In genomic region chr7:68864322-68865031, GRCm38 (mm10) we compare ENCODE assay signal across 27 mouse cellular contexts.
DNase-seq lines count a peak whose midpoint lies in the region; ATAC-seq and TF ChIP-seq lines count a peak whose summit lies in the region.
"Had no signal": no experiment of that assay in that cellular context is flagged by ENCODE, and none has a peak within 500 bp of the region (broad histone marks: within the 10 kb centered on the region; RNA-seq: fewer than 3 reads in every experiment).

No protein-coding gene starts in this region.

- TF ChIP-seq CTCF in midbrain, postnatal 0 days (IDR thresholded peaks at IDR 0.05) = no peak

- no peaks in the 10 kb centered on the region for H3K36me3 ChIP-seq in limb, embryonic 11.5 days (ENCODE audit: control insufficient read depth, insufficient read depth, low read length)
- no peaks in the 10 kb centered on the region for H3K36me3 ChIP-seq in limb, embryonic 10.5 days
- H3K36me3 ChIP-seq in hindbrain, embryonic 15.5 days = no peaks in the 10 kb centered on the region
- H3K36me3 ChIP-seq in midbrain, postnatal 0 days (ENCODE audit: insufficient read depth, low read length) = no peaks in the 10 kb centered on the region
- H3K36me3 ChIP-seq: embryonic facial prominence, embryonic 15.5 days; heart, embryonic 13.5 days; intestine, embryonic 15.5 days; limb, embryonic 12.5 days; stomach, embryonic 15.5 days had no signal

- peak; percentile 28 for DNase-seq in limb, embryonic 11.5 days (ENCODE audit: low spot score)
- no peak for DNase-seq in limb, embryonic 10.5 days (ENCODE audit: low spot score)
- DNase-seq in forelimb bud, embryonic 11.5 days (ENCODE audit: low read depth, low spot score) = peak; percentile 26
- peak; percentile 26 for DNase-seq in midbrain, postnatal 0 days (ENCODE audit: low spot score)
- DNase-seq in testis, postnatal 14 days (ENCODE audit: low spot score) = no peak
- DNase-seq: adrenal gland, adult 8-10 months; cerebellum, adult 18-20 months; cerebellum, postnatal 25 days; gastrocnemius, postnatal 25 days; heart, adult 2 months; heart, postnatal 14 days; kidney, adult 9 months; kidney, postnatal 14 days; liver, postnatal 0 days; thymus, adult 2 months; thymus, postnatal 4 days had no signal

- no peak overlapping the region for H3K4me3 ChIP-seq in limb, embryonic 11.5 days (ENCODE audit: low read depth, low read length)
- H3K4me3 ChIP-seq in limb, embryonic 10.5 days = no peak overlapping the region
- no peak overlapping the region for H3K4me3 ChIP-seq in hindbrain, embryonic 15.5 days
- no peak overlapping the region for H3K4me3 ChIP-seq in midbrain, postnatal 0 days (ENCODE audit: low read depth, low read length)
- H3K4me3 ChIP-seq: embryonic facial prominence, embryonic 15.5 days; heart, adult 2 months; heart, embryonic 13.5 days; intestine, embryonic 15.5 days; limb, embryonic 12.5 days; stomach, embryonic 15.5 days had no signal

- no peak overlapping the region for H3K9ac ChIP-seq in limb, embryonic 11.5 days (ENCODE audit: low read length)
- no peak overlapping the region for H3K9ac ChIP-seq in hindbrain, embryonic 15.5 days
- no peak overlapping the region for H3K9ac ChIP-seq in midbrain, postnatal 0 days (replicated peaks; ENCODE audit: low read length, poor library complexity, severe bottlenecking)
- H3K9ac ChIP-seq: embryonic facial prominence, embryonic 15.5 days; heart, embryonic 13.5 days; intestine, embryonic 15.5 days; limb, embryonic 12.5 days; liver, postnatal 0 days; stomach, embryonic 15.5 days had no signal

- no peaks in the 10 kb centered on the region for H3K27me3 ChIP-seq in limb, embryonic 11.5 days (ENCODE audit: control insufficient read depth, insufficient read depth, low read length)
- no peaks in the 10 kb centered on the region for H3K27me3 ChIP-seq in limb, embryonic 10.5 days (ENCODE audit: low read depth, poor library complexity, severe bottlenecking)
- H3K27me3 ChIP-seq in hindbrain, embryonic 15.5 days = no peaks in the 10 kb centered on the region
- no peaks in the 10 kb centered on the region for H3K27me3 ChIP-seq in midbrain, postnatal 0 days (ENCODE audit: insufficient read depth, low read length)
- H3K27me3 ChIP-seq: embryonic facial prominence, embryonic 15.5 days; heart, embryonic 13.5 days; intestine, embryonic 15.5 days; limb, embryonic 12.5 days; stomach, embryonic 15.5 days had no signal

- WGBS in limb, embryonic 11.5 days = 21% methylated on average over 7 of the region's 7 CpGs
- 33% methylated on average over 7 of the region's 7 CpGs for WGBS in limb, embryonic 10.5 days
- WGBS in hindbrain, embryonic 15.5 days = 37% methylated on average over 7 of the region's 7 CpGs
- 54% methylated on average over 7 of the region's 7 CpGs for WGBS in midbrain, postnatal 0 days

- H3K4me2 ChIP-seq in limb, embryonic 11.5 days (ENCODE audit: low read depth, severe bottlenecking) = no peak overlapping the region
- H3K4me2 ChIP-seq in hindbrain, embryonic 15.5 days = no peak overlapping the region
- H3K4me2 ChIP-seq in midbrain, postnatal 0 days (ENCODE audit: low read depth, low read length, poor library complexity, severe bottlenecking) = no peak overlapping the region
- H3K4me2 ChIP-seq: embryonic facial prominence, embryonic 15.5 days; heart, embryonic 13.5 days; intestine, embryonic 15.5 days; limb, embryonic 12.5 days; liver, embryonic 11.5 days; stomach, embryonic 15.5 days had no signal

- H3K27ac ChIP-seq in limb, embryonic 11.5 days (replicated peaks; ENCODE audit: low read depth, low read length) = no peak overlapping the region
- H3K27ac ChIP-seq in limb, embryonic 10.5 days = no peak overlapping the region
- H3K27ac ChIP-seq in hindbrain, embryonic 15.5 days (replicated peaks) = no peak overlapping the region
- H3K27ac ChIP-seq in midbrain, postnatal 0 days (ENCODE audit: low read depth, low read length) = no peak overlapping the region
- H3K27ac ChIP-seq: embryonic facial prominence, embryonic 15.5 days; heart, adult 2 months; heart, embryonic 13.5 days; intestine, embryonic 15.5 days; limb, embryonic 12.5 days; macrophage; stomach, embryonic 15.5 days had no signal

- no peak for ATAC-seq in limb, embryonic 11.5 days (ENCODE audit: insufficient number of reproducible peaks, low FRiP score, low TSS enrichment, low read depth)
- peak; percentile 51; the same call in 1 of the 2 replicates for ATAC-seq in hindbrain, embryonic 15.5 days (ENCODE audit: low FRiP score, low read depth)
- ATAC-seq in midbrain, postnatal 0 days (ENCODE audit: low FRiP score) = no peak
- ATAC-seq in monocyte, adult 5-6 weeks (replicated peaks; ENCODE audit: insufficient number of reproducible peaks, low FRiP score, low TSS enrichment, poor library complexity, severe bottlenecking) = no peak
- ATAC-seq: activated CD4-positive, CD25-positive, alpha-beta regulatory T cell, adult 4 months; intestine, embryonic 15.5 days; liver, postnatal 0 days; lung, postnatal 0 days had no signal

- H3K4me1 ChIP-seq in limb, embryonic 11.5 days (ENCODE audit: control insufficient read depth, insufficient read depth, low read length) = no peaks in the 10 kb centered on the region
- H3K4me1 ChIP-seq in limb, embryonic 10.5 days = peaks cover 18% of the 10 kb centered on the region
- 0 out of 2 replicates have a peak, but pooled peaks cover 3% of the 10 kb centered on the region for H3K4me1 ChIP-seq in hindbrain, embryonic 15.5 days (replicated peaks)
- H3K4me1 ChIP-seq in midbrain, postnatal 0 days (ENCODE audit: insufficient read depth, low read length) = no peaks in the 10 kb centered on the region
- H3K4me1 ChIP-seq: embryonic facial prominence, embryonic 15.5 days; heart, embryonic 13.5 days; intestine, embryonic 15.5 days; stomach, embryonic 15.5 days had no signal

- no peaks in the 10 kb centered on the region for H3K9me3 ChIP-seq in limb, embryonic 11.5 days (ENCODE audit: control insufficient read depth, low read length)
- H3K9me3 ChIP-seq in limb, embryonic 10.5 days (replicated peaks) = no peaks in the 10 kb centered on the region
- no peaks in the 10 kb centered on the region for H3K9me3 ChIP-seq in hindbrain, embryonic 15.5 days
- H3K9me3 ChIP-seq in midbrain, postnatal 0 days (ENCODE audit: low read length) = no peaks in the 10 kb centered on the region
- H3K9me3 ChIP-seq: embryonic facial prominence, embryonic 15.5 days; heart, embryonic 13.5 days; intestine, embryonic 15.5 days; limb, embryonic 12.5 days; stomach, embryonic 15.5 days had no signal

Comparison
In these comparisons a context has a peak if more than half of its experiments do, and no peak if none do; other contexts are left out.
1. DNase-seq: peak in limb, embryonic 11.5 days (single experiment), forelimb bud, embryonic 11.5 days (single experiment) and midbrain, postnatal 0 days (single experiment); none in limb, embryonic 10.5 days (single experiment) and testis, postnatal 14 days (single experiment).